Mouse (Mus musculus) spleen, adult 2 months (tissue): Measurements from ENCODE around the gene Muc3. TPM values are rescaled to one million over a fixed set of nuclear protein-coding genes. Genes with fewer than 3 reads are reported as not detected.

Source experiments
- DNase-seq, 2 experiments: peaks; one replicate each; pipeline versions ENCODE4 v3.0.0 to v3.0.0-alpha.2; 2012 to 2021; ENCODE audit warnings: low spot score in 2 of 2, low read depth in 1 of 2
- H3K27ac ChIP-seq: fragments of 200-500 bp; 2 replicates; pipeline ENCODE4 v1.5.1; 2012; ENCODE audit warnings: low read length, inconsistent platforms; ENCODE audit not compliant: insufficient read depth
- H3K27me3 ChIP-seq: fragments of 200-500 bp; 2 replicates; pipeline ENCODE4 v1.6.1; 2012; ENCODE audit warnings: mild to moderate bottlenecking, moderate library complexity, low read length, inconsistent platforms; ENCODE audit not compliant: control insufficient read depth, insufficient read depth
- H3K36me3 ChIP-seq: fragments of 200-500 bp; 2 replicates; pipeline ENCODE4 v1.6.1; 2012; ENCODE audit warnings: mild to moderate bottlenecking, low read length, inconsistent platforms; ENCODE audit not compliant: control insufficient read depth, insufficient read depth
- H3K4me1 ChIP-seq: fragments of 200-500 bp; 2 replicates; pipeline ENCODE4 v1.6.1; 2011; ENCODE audit warnings: inconsistent platforms; ENCODE audit not compliant: control insufficient read depth, insufficient read depth, insufficient read length
- H3K4me3 ChIP-seq: fragments of 200-500 bp; 2 replicates; pipeline ENCODE4 v1.5.1; 2011; ENCODE audit warnings: mild to moderate bottlenecking, inconsistent platforms; ENCODE audit not compliant: insufficient read depth, insufficient read length; ENCODE audit errors: extremely low read depth
- CTCF ChIP-seq: fragments of 200-500 bp; IDR thresholded peaks from 2 replicates; pipeline ENCODE4 v1.5.1; 2011; ENCODE audit warnings: mild to moderate bottlenecking, inconsistent platforms; ENCODE audit not compliant: insufficient read depth, insufficient read length, insufficient replicate concordance; ENCODE audit errors: extremely low read depth
- POLR2A ChIP-seq: fragments of 200-500 bp; IDR thresholded peaks from 2 replicates; pipeline ENCODE4 v1.6.1; 2011; ENCODE audit warnings: low read depth, low read length, inconsistent platforms
- WGBS: fragments of 180-500 bp; shearing (Covaris S2); methylation state at CpG from one replicate; pipeline ENCODE4 v1.1.7; 2018; 5-methylcytosine and 5-hydroxymethylcytosine counted together
- polyA plus RNA-seq: library from polyadenylated mRNA; depleted of rRNA; stranded (reverse); fragments of >200 nt; gene quantifications from 2 replicates; pipeline ENCODE4 v1.2.3, GENCODE M21; 2012

Muc3 gene
- polyA plus RNA-seq, 1 experiment, result not detected

GRCm38 (mm10) chr5:137114891-137115561 lies 34.1 kb downstream of the Muc3 start:
- Histone ChIP-seq H3K4me3 (peak overlapping the region; percentile 84), H3K27ac (peak overlapping the region; percentile 10; the same call in 1 of the 2 replicates), H3K36me3 (peaks cover 23% of the 10 kb centered on the region), H3K27me3 (no peaks in the 10 kb centered on the region), H3K4me1 (peaks cover 8% of the 10 kb centered on the region; the same call in 1 of the 2 replicates)
- WGBS, result 61% methylated on average over 9 of the region's 9 CpGs
- no peak for DNase-seq
- no peak for TF ChIP-seq CTCF
- TF ChIP-seq POLR2A, result no peak

DNA sequence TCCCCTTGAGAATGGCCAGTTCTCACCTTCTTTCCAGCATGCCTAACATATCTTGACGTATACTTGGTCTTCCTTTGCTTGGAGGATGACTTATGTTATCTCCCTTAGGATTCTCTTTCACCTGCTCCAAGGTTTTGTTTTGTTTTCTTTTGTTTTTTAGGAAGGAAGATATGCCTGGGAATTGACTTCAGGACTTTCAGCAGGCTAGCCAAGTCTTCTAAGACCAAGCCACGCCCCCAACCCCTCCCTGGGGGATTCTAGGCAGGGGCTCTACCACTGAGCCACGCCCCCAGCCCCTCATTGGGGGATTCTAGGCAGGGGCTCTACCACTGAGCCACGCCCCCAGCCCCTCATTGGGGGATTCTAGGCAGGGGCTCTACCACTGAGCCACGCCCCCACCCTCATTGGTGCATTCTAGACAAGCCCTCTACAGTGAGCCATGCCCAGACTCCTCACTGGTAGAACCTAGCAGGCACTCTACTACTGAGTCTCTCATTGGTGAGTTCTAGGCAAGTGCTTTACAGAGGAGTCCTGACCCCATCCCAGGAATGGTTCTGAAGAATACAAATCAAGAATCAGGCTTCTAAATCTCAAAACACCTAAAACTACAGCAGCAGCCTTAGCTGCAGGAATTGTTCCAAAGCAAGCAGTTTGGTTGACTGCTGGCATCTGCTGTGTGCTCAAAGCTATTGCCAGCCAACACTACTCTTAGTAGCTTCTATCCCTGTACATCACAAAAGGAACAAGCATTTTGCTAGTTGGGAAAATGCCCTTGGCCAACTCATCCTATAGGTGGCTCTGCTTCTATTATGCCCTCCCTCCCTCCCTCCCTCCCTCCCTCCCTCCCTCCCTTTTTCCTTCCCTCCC lies 37.3 kb downstream of the Muc3 start:
- peaks cover 8% of the 10 kb centered on the region; the same call in 1 of the 2 replicates for H3K4me1 ChIP-seq
- H3K36me3 ChIP-seq, result peaks cover 23% of the 10 kb centered on the region
- no peak for DNase-seq
- TF ChIP-seq POLR2A (no peak), CTCF (no peak)
- H3K27ac ChIP-seq, result no peak overlapping the region
- H3K4me3 ChIP-seq, result no peak overlapping the region
- 92% methylated on average over 5 of the region's 5 CpGs for WGBS
- H3K27me3 ChIP-seq, result no peaks in the 10 kb centered on the region

DNA sequence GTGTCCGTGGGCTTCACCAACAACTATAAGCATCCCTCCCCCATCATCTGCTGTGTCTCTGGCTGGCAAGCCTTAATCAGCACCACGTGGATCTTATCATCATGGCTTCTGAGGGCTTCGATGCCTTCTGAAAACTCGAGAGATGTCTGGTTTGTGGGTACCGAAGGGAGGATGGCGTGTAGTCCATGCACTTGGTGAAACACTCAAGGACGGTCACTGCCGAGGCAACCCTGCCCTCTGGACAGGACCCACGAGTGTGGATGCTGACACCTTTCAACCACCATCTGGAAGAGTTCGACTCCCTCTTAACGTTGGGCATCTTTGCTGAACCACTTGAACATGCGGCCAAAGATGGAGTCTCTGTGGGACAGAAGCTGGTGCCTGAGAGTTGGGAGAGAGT lies 38.3 kb downstream of the Muc3 start:
- Histone ChIP-seq H3K27ac (no peak overlapping the region), H3K4me3 (no peak overlapping the region), H3K36me3 (peaks cover 23% of the 10 kb centered on the region), H3K4me1 (peaks cover 5% of the 10 kb centered on the region; the same call in 1 of the 2 replicates), H3K27me3 (no peaks in the 10 kb centered on the region)
- DNase-seq, result no peak
- 95% methylated on average over 12 of the region's 12 CpGs for WGBS
- TF ChIP-seq CTCF (no peak), POLR2A (no peak)

DNA sequence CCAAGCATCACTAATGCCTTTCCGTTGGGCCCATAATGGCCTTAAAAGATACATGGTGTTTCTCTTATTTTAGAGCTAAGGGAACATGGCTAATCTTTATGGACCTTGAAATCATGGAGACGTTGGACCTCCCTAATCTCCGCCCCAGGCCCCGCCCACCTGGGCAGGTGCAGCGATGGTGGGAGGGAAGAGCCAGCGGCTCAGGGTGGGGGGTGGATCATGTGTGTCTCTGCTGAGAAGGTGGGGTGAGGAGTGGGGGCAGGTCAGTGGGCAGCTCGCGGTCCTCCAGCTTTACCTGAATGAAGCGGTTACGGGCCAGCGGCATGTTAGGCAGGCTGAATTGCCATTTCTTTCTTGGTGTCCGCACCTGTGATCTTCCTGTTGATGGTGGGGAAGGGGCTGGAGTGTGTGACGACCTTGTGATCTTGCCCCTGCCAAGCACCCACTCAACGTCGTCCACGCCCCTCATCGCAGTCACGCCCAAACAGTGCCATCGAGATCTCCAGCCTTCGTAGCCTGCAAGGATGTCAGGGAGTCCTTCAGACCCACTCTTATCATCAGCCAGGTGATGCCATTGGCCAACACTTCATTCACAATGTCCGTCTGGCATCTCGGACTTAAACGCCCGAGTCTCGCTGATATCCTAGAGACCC lies 39.1 kb downstream of the Muc3 start:
- DNase-seq, result no peak
- WGBS, result 89% methylated on average over 25 of the region's 25 CpGs
- peaks cover 23% of the 10 kb centered on the region for H3K36me3 ChIP-seq

DNA sequence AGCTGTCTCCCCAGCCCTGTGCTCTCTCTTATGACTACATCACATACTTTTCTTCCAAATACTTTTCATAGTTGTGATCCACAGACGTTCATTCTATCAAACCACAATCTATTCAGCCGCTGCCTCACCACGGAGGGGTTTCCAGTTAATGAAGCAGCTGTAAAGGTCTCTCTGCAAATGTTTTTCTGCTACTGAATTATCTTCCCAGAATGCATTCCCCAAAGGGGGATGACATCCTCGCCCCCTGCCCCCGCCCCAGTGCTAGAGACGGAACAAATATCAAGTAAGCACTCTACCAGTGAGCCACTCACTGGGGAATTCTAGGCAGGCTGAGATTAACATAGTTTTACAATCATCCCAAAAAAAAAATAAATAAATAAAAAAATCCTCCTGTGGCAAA lies 41.0 kb downstream of the Muc3 start:
- 0 out of 2 replicates have a peak, but pooled peaks cover 2% of the 10 kb centered on the region for H3K4me1 ChIP-seq
- no peaks in the 10 kb centered on the region for H3K27me3 ChIP-seq
- no peak for TF ChIP-seq CTCF
- TF ChIP-seq POLR2A, result no peak
- H3K4me3 ChIP-seq, result no peak overlapping the region
- peaks cover 7% of the 10 kb centered on the region for H3K36me3 ChIP-seq
- no peak overlapping the region for H3K27ac ChIP-seq
- 76% methylated on average over 6 of the region's 6 CpGs for WGBS
- DNase-seq, result no peak

More for the DNA sequence above, 39.1 kb downstream of the Muc3 start:
- Histone ChIP-seq H3K27me3 (no peaks in the 10 kb centered on the region), H3K27ac (no peak overlapping the region), H3K4me3 (no peak overlapping the region), H3K4me1 (peaks cover 3% of the 10 kb centered on the region; the same call in 1 of the 2 replicates)
- no peak for TF ChIP-seq CTCF
- TF ChIP-seq POLR2A, result no peak

DNA sequence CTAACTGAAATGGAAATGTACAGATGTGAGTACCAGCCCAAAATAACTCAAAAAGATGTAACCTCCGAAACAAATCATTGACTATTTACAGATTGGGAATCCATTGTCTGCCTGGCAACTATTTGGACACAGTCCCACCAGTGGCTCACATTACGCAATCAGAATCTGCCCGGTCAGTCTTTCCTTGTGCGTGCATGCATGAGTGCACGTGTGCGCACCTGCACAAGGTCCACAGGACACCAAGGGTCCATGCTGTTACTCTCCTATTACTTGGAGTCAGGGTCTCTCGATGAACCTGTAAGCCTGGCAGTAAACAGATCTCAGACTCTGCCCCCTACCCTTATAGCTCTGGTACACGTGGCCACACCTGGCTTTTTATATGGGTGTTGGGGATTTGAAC lies 41.5 kb downstream of the Muc3 start:
- Histone ChIP-seq H3K27me3 (no peaks in the 10 kb centered on the region), H3K36me3 (peaks cover 3% of the 10 kb centered on the region), H3K4me1 (0 out of 2 replicates have a peak, but pooled peaks cover 3% of the 10 kb centered on the region), H3K27ac (no peak overlapping the region), H3K4me3 (no peak overlapping the region)
- TF ChIP-seq POLR2A, result no peak
- no peak for TF ChIP-seq CTCF
- DNase-seq, result no peak
- WGBS, result 88% methylated on average over 8 of the region's 8 CpGs

GRCm38 (mm10) chr5:137107024-137107423 lies 42.1 kb downstream of the Muc3 start:
- 30% methylated on average over 6 of the region's 6 CpGs for WGBS
- DNase-seq, result peak; percentile 41 to 58
- Histone ChIP-seq H3K27me3 (no peaks in the 10 kb centered on the region), H3K4me3 (no peak overlapping the region), H3K4me1 (0 out of 2 replicates have a peak, but pooled peaks cover 3% of the 10 kb centered on the region), H3K36me3 (no peaks in the 10 kb centered on the region; the same call in 1 of the 2 replicates), H3K27ac (no peak overlapping the region)
- TF ChIP-seq POLR2A, result no peak
- TF ChIP-seq CTCF, result peak; percentile 44; the same call in 1 of the 2 replicates
